Mouse (Mus musculus) brain, embryonic 14.5 days (tissue): ENCODE data around the gene Rps6ka6.

Experiments used
- CTCF ChIP-seq: fragments of 200-500 bp; IDR thresholded peaks from 2 replicates; pipeline ENCODE4 v1.5.1; 2012; ENCODE audit warnings: inconsistent platforms, mild to moderate bottlenecking, moderate library complexity, borderline replicate concordance; ENCODE audit not compliant: insufficient read depth, insufficient read length; ENCODE audit errors: extremely low read depth
- POLR2A ChIP-seq: fragments of 200-500 bp; IDR thresholded peaks from 2 replicates; pipeline ENCODE4 v1.6.1; 2012; ENCODE audit warnings: mild to moderate bottlenecking, inconsistent platforms, borderline replicate concordance; ENCODE audit not compliant: poor library complexity, insufficient read depth, insufficient read length, severe bottlenecking; ENCODE audit errors: extremely low read depth

- TF ChIP-seq POLR2A: 0 out of 2 replicates have a peak, but pooled peaks have one; percentile 33
- no peak for TF ChIP-seq CTCF
Measured at GRCm38 (mm10) chrX:111462833-111463564, 74.8 kb downstream of the Rps6ka6 start.
